11 mouse cellular contexts compared by ENCODE assay signal in genomic region chr5:134332743-134333142, GRCm38 (mm10). TPM values are rescaled to one million over a fixed set of nuclear protein-coding genes. Genes with fewer than 3 reads are reported as not detected.
DNase-seq lines count a peak whose midpoint lies in the region; ATAC-seq lines count a peak whose summit lies in the region.
"Had no signal": no experiment of that assay in that cellular context is flagged by ENCODE, and none has a peak within 500 bp of the region (broad histone marks: within the 10 kb centered on the region; RNA-seq: fewer than 3 reads in every experiment).

No protein-coding gene starts in this region.

- H3K4me2 ChIP-seq in embryonic facial prominence, embryonic 15.5 days (replicated peaks) = no peak overlapping the region
- no peak overlapping the region for H3K4me2 ChIP-seq in limb, embryonic 15.5 days
- H3K4me2 ChIP-seq: midbrain, embryonic 11.5 days had no signal

- H3K4me1 ChIP-seq in embryonic facial prominence, embryonic 15.5 days = peaks cover 5% of the 10 kb centered on the region; the same call in 1 of the 2 replicates
- no peaks in the 10 kb centered on the region for H3K4me1 ChIP-seq in limb, embryonic 15.5 days

- H3K9me3 ChIP-seq in embryonic facial prominence, embryonic 15.5 days (replicated peaks) = no peaks in the 10 kb centered on the region
- H3K9me3 ChIP-seq in limb, embryonic 15.5 days = no peaks in the 10 kb centered on the region
- H3K9me3 ChIP-seq: heart, embryonic 10.5 days had no signal

- peak overlapping the region; percentile 79 for H3K27ac ChIP-seq in embryonic facial prominence, embryonic 15.5 days (replicated peaks)
- H3K27ac ChIP-seq in limb, embryonic 15.5 days = peak overlapping the region; percentile 57
- H3K27ac ChIP-seq: heart, embryonic 10.5 days; left cerebral cortex, adult 2 months had no signal

- no peaks in the 10 kb centered on the region for H3K36me3 ChIP-seq in embryonic facial prominence, embryonic 15.5 days
- no peaks in the 10 kb centered on the region for H3K36me3 ChIP-seq in limb, embryonic 15.5 days
- H3K36me3 ChIP-seq: heart, embryonic 10.5 days had no signal

- peak; percentile 80 for DNase-seq in urinary bladder, postnatal 14 days (ENCODE audit: low spot score)
- DNase-seq in urinary bladder, postnatal 10 days (ENCODE audit: low spot score) = no peak
- DNase-seq in thymus, postnatal 4 days = peak; percentile 68
- DNase-seq in ovary, postnatal 36 days (ENCODE audit: low spot score) = no peak
- no peak for DNase-seq in cerebellum, adult 11-12 months
- DNase-seq in B cell, adult 2 months = no peak

- 26% methylated on average over 8 of the region's 8 CpGs for WGBS in embryonic facial prominence, embryonic 15.5 days
- 29% methylated on average over 8 of the region's 8 CpGs for WGBS in limb, embryonic 15.5 days

- no peaks in the 10 kb centered on the region for H3K27me3 ChIP-seq in embryonic facial prominence, embryonic 15.5 days
- H3K27me3 ChIP-seq in limb, embryonic 15.5 days = no peaks in the 10 kb centered on the region

- H3K9ac ChIP-seq in embryonic facial prominence, embryonic 15.5 days = no peak overlapping the region
- H3K9ac ChIP-seq in limb, embryonic 15.5 days = no peak overlapping the region

- ATAC-seq in embryonic facial prominence, embryonic 15.5 days (ENCODE audit: insufficient number of reproducible peaks, low FRiP score, low TSS enrichment, low read depth) = peak; percentile 76
- 0 out of 2 replicates have a peak, but pooled peaks have one; percentile 52 for ATAC-seq in limb, embryonic 15.5 days (ENCODE audit: insufficient number of reproducible peaks, low FRiP score, low TSS enrichment, low read depth)

- no peak overlapping the region for H3K4me3 ChIP-seq in embryonic facial prominence, embryonic 15.5 days (replicated peaks)
- H3K4me3 ChIP-seq in limb, embryonic 15.5 days = no peak overlapping the region
- H3K4me3 ChIP-seq: heart, embryonic 10.5 days; left cerebral cortex, adult 2 months had no signal

RNA-seq across cellular contexts. Expression of gene Gtf2i, which starts 18.2 kb away (rescaled TPM):
- 190 and 202 TPM in 2 replicates for polyA plus RNA-seq in embryonic facial prominence, embryonic 15.5 days (2015; fragmentation: Nextera tagmentation; extraction: Ambion mirVana)
- 164 and 170 TPM in 2 replicates for polyA plus RNA-seq in limb, embryonic 15.5 days (2015; fragmentation: Nextera tagmentation; extraction: Ambion mirVana)

Comparison
In these comparisons a context has a peak if more than half of its experiments do, and no peak if none do; other contexts are left out.
1. DNase-seq: peak in urinary bladder, postnatal 14 days (single experiment) and thymus, postnatal 4 days (single experiment); none in urinary bladder, postnatal 10 days (single experiment), ovary, postnatal 36 days (single experiment), cerebellum, adult 11-12 months (single experiment) and B cell, adult 2 months (0 of 2).